Mouse (Mus musculus): ENCODE measurements around the gene Gm9936. TPM values are rescaled to one million over a fixed set of nuclear protein-coding genes. Genes with fewer than 3 reads are reported as not detected.
"Not testable (repeated sequence)": the region's sequence is repeated elsewhere in the genome, so short reads cannot be mapped to it uniquely, and the experiment has no call there.

Gm9936 gene
- polyA plus RNA-seq, 1 experiment from 2014 or later: 2.6 TPM

DNA sequence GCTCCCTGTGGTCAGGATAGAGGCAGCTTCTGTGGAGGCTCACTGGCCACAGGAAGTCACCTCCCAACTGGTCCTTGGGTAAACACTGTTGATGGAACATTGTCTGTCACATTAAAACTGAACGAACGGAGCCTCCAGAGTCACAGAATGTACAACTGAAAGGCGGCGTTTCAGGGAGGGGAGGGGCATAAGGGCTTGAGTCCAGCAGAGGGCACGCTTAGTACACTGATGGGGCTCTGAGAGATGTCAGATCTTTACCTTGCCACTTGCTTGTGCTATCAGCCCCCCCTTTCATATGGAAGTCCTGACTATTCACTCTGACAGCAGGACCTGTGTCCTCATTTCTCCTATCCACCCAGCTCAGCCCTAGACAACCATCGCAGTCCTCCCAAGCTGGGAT, 17.4 kb upstream of the Gm9936 start:
- Histone ChIP-seq H3K4me1 (replicated peaks) (peaks cover 4% of the 10 kb centered on the region; the same call in 1 of the 2 replicates), H3K9ac (no peak overlapping the region), H3K27ac (replicated peaks) (no peak overlapping the region), H3K36me3 (no peaks in the 10 kb centered on the region), H3K4me2 (no peak overlapping the region), H3K27me3 (no peaks in the 10 kb centered on the region), H3K9me3 (no peaks in the 10 kb centered on the region), H3K4me3 (no peak overlapping the region)
- WGBS: 46% methylated on average over 6 of the region's 6 CpGs
- no peak for ATAC-seq (ENCODE audit: low FRiP score, low read depth)

DNA sequence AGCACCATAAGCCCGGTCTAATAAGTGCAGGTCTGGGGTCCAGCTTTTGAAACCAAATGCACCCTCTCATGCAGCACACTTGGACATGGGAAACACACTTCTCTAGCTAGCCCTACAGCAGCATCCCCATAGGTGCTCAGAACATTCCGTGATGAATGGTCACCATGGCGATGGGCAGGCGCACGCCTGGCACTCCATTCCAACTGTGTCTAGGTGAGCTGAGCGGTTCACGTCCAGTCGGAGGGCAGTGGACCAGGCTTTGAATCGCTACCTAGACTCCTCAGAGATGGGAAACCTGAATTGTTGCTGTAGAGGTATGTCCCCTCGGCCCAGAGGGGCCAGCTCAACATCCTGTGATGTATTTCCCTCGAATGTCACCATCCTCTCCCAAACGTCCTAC, 6.8 kb upstream of the Gm9936 start:
- Histone ChIP-seq H3K4me2 (no peak overlapping the region), H3K27me3 (no peaks in the 10 kb centered on the region), H3K9ac (no peak overlapping the region), H3K9me3 (peaks cover 8% of the 10 kb centered on the region; the same call in 1 of the 2 replicates), H3K4me1 (replicated peaks) (no peaks in the 10 kb centered on the region), H3K36me3 (no peaks in the 10 kb centered on the region), H3K27ac (replicated peaks) (no peak overlapping the region), H3K4me3 (no peak overlapping the region)
- ATAC-seq (ENCODE audit: low FRiP score, low read depth): no peak
- WGBS: 86% methylated on average over 12 of the region's 12 CpGs

DNA sequence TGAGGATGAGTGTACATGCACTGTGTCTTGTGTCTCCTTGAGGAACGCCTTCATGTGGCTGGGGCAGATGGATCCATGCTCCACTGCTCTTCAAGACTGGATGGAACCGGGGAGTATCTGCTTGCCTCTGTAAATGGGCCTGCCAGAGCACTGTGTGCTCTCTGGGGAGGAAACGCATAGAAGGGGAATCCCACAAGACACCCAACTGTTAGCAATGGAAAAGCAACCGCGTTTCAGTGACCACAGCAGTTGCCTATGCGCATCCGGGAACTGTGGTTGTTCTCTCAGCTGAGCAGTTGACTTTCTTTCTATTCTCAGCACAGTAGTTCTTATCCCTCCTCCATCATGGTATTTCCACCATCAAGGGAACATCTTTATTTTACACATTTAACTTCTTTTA, 6.3 kb upstream of the Gm9936 start:
- H3K36me3 ChIP-seq: no peaks in the 10 kb centered on the region
- no peak overlapping the region for H3K9ac ChIP-seq
- no peak for ATAC-seq (ENCODE audit: low FRiP score, low read depth)
- WGBS: 78% methylated on average over 7 of the region's 7 CpGs
- H3K27me3 ChIP-seq: no peaks in the 10 kb centered on the region
- H3K4me2 ChIP-seq: no peak overlapping the region
- no peak overlapping the region for H3K27ac ChIP-seq (replicated peaks)
- H3K4me1 ChIP-seq (replicated peaks): no peaks in the 10 kb centered on the region
- peaks cover 8% of the 10 kb centered on the region; the same call in 1 of the 2 replicates for H3K9me3 ChIP-seq
- H3K4me3 ChIP-seq: no peak overlapping the region

GRCm38 (mm10) chr5:114861730-114862129, 3.2 kb upstream of the Gm9936 start:
- Histone ChIP-seq H3K27me3 (no peaks in the 10 kb centered on the region), H3K36me3 (no peaks in the 10 kb centered on the region), H3K4me1 (replicated peaks) (peaks cover 7% of the 10 kb centered on the region), H3K27ac (replicated peaks) (no peak overlapping the region), H3K9me3 (no peaks in the 10 kb centered on the region), H3K9ac (no peak overlapping the region), H3K4me3 (no peak overlapping the region), H3K4me2 (no peak overlapping the region)
- ATAC-seq (ENCODE audit: low FRiP score, low read depth): no peak
- WGBS: 71% methylated on average over 6 of the region's 6 CpGs

DNA sequence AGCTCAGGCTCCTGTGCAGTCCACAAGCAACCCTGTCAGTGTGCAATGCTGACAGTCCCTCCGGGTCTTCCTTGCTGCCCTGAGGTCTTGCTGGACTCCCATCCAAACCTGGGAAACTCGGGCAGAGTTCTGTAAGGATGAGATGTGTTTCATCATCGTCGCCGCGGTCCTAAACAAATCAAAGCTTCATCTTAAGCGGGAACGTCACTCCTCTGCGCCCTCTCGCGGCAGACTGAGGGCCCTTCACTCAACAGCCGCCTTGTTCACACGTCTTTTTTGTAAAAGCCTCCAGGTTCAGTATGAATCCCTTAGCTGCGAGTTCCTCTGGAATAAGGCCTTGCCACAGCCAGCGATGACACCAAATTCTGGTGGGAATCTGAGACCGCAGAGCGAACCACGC, 771 bp upstream of the Gm9936 start:
- peak overlapping the region; percentile 52; the same call in 1 of the 2 replicates for H3K27ac ChIP-seq (replicated peaks)
- no peaks in the 10 kb centered on the region for H3K27me3 ChIP-seq
- peak overlapping the region; percentile 33 for H3K4me3 ChIP-seq
- H3K9ac ChIP-seq: peak overlapping the region; percentile 39
- peak overlapping the region; percentile 57 for H3K4me2 ChIP-seq
- no peaks in the 10 kb centered on the region for H3K36me3 ChIP-seq
- 6% methylated on average over 18 of the region's 18 CpGs for WGBS
- peaks cover 7% of the 10 kb centered on the region for H3K4me1 ChIP-seq (replicated peaks)
- no peaks in the 10 kb centered on the region for H3K9me3 ChIP-seq
- ATAC-seq (ENCODE audit: low FRiP score, low read depth): 0 out of 2 replicates have a peak, but pooled peaks have one; percentile 38

GRCm38 (mm10) chr5:114853364-114853763, 5.1 kb downstream of the Gm9936 start, which contains the start of gene 4930519G04Rik:
Gene 4930519G04Rik (plus strand): TSS chr5:114853664.
- not testable (repeated sequence) for ATAC-seq (ENCODE audit: low FRiP score, low read depth); H3K27ac ChIP-seq (replicated peaks); H3K27me3 ChIP-seq; H3K36me3 ChIP-seq; H3K9me3 ChIP-seq; H3K9ac ChIP-seq; H3K4me3 ChIP-seq; H3K4me1 ChIP-seq (replicated peaks); H3K4me2 ChIP-seq
- WGBS: 90% methylated on average over 3 of the region's 5 CpGs

DNA sequence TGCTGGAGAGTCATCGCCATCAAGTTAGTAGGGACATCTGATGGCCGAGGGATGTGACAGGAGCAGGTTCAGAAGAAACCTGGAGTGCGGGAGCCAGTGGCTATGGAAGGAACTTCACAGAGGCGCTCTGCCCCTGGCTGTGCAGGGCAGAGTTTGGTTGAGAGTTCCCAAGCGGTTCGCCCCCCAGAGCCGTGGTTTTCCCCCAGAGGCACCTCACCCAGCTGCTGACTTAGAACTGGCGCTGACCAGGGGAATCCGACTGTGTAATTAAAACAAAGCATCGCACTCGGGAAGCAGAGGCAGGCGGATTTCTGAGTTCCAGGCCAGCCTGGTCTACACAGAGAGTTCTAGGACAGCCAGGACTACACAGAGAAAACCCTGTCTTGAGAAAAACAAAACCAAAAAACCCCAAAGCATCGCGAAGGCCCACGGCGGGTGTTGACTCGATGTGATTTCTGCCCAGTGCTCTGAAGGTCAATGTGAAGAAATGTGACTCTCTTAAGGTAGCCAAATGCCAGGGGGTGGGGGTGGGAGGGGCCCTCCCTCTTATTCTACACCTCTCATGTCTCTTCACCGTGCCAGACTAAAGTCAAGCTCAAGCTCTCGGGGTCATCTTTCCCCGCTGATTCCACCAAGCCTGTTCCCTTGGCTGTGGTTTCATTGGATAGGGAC, 6.8 kb downstream of the Gm9936 start:
- no peaks in the 10 kb centered on the region for H3K27me3 ChIP-seq
- H3K4me3 ChIP-seq: no peak overlapping the region
- H3K36me3 ChIP-seq: no peaks in the 10 kb centered on the region
- no peak overlapping the region for H3K27ac ChIP-seq (replicated peaks)
- no peaks in the 10 kb centered on the region for H3K9me3 ChIP-seq
- no peak overlapping the region for H3K9ac ChIP-seq
- H3K4me2 ChIP-seq: no peak overlapping the region
- H3K4me1 ChIP-seq (replicated peaks): no peaks in the 10 kb centered on the region
- ATAC-seq (ENCODE audit: low FRiP score, low read depth): no peak
- 85% methylated on average over 20 of the region's 20 CpGs for WGBS

DNA sequence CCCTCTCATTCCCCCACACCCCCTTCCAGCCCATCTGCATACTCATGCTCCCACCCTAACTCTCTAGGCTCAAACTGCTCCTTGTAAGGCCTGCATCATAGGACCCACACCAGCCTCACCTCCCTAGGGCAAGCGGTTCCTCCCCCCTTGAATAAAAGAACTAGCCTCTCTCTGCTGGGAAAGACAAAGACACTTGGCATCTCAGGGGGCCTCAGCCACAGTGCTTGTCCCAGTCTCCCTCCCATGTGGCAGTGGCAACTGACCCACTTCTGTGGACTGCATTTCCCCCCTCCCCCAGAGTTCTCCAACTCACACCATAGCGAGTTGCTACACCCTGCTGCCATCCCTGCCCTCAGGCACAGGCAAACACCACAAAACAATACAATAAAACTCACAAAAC, 14.1 kb downstream of the Gm9936 start:
- H3K27ac ChIP-seq (replicated peaks); H3K9me3 ChIP-seq; ATAC-seq (ENCODE audit: low FRiP score, low read depth); H3K36me3 ChIP-seq; H3K27me3 ChIP-seq; H3K9ac ChIP-seq; H3K4me3 ChIP-seq; H3K4me2 ChIP-seq; H3K4me1 ChIP-seq (replicated peaks): not testable (repeated sequence)
- WGBS: 70% methylated on average over 2 of the region's 2 CpGs

DNA sequence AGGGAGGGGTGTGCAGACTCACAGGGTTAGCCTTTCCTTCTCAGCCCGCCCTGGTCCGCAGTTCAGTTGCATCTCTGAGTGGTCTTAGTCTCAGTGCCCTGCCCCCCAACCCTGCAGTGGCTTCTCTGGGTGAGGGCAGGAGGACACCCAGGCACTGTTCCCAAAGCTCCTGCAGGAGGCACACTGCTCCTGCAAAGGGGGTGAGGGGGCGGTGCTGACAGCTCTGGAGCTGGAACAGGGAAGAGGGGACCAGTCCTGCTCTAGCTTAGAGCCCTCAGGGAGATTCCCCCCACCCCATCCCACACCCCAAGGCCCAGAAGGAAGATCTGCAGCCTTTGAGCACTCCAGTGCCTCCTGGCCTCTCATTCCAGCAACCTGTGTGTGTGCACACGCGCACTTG, 15.8 kb downstream of the Gm9936 start:
- no peaks in the 10 kb centered on the region for H3K27me3 ChIP-seq
- ATAC-seq (ENCODE audit: low FRiP score, low read depth): no peak
- no peak overlapping the region for H3K4me3 ChIP-seq
- no peaks in the 10 kb centered on the region for H3K9me3 ChIP-seq
- H3K4me1 ChIP-seq (replicated peaks): peaks cover 7% of the 10 kb centered on the region
- H3K4me2 ChIP-seq: no peak overlapping the region
- H3K27ac ChIP-seq (replicated peaks): no peak overlapping the region
- H3K36me3 ChIP-seq: no peaks in the 10 kb centered on the region
- WGBS: 57% methylated on average over 5 of the region's 5 CpGs
- H3K9ac ChIP-seq: no peak overlapping the region

- H3K4me3 ChIP-seq; H3K9ac ChIP-seq; H3K4me2 ChIP-seq; H3K9me3 ChIP-seq; H3K27ac ChIP-seq (replicated peaks); ATAC-seq (ENCODE audit: low FRiP score, low read depth); H3K36me3 ChIP-seq; H3K27me3 ChIP-seq; H3K4me1 ChIP-seq (replicated peaks): not testable (repeated sequence)
- 41% methylated on average over 3 of the region's 3 CpGs for WGBS
These were observed 16.3 kb downstream of the Gm9936 start for GRCm38 (mm10) chr5:114842155-114842554.

DNA sequence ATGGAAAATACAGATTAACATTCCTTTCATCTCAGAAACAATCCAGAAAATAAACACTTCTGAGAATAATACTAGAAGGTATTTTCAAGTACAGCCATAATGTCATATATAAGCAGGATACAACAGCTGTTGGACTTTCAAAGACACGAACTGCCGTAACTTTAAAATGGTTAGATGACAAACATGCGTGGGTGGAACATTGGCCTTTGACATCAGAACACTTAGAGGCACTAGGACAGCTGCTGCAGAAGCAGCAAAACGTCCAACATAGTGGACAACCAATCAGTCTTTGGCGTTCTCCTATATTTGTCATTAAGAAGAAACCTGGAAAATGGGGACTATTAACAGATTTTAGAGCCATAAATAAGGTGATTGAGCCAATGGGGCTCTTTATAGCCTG, 18.0 kb downstream of the Gm9936 start:
- not testable (repeated sequence) for H3K27ac ChIP-seq (replicated peaks); ATAC-seq (ENCODE audit: low FRiP score, low read depth); H3K9ac ChIP-seq; H3K4me1 ChIP-seq (replicated peaks); H3K9me3 ChIP-seq; H3K36me3 ChIP-seq; H3K4me2 ChIP-seq; H3K27me3 ChIP-seq; H3K4me3 ChIP-seq
- 75% methylated on average over 5 of the region's 5 CpGs for WGBS

DNA sequence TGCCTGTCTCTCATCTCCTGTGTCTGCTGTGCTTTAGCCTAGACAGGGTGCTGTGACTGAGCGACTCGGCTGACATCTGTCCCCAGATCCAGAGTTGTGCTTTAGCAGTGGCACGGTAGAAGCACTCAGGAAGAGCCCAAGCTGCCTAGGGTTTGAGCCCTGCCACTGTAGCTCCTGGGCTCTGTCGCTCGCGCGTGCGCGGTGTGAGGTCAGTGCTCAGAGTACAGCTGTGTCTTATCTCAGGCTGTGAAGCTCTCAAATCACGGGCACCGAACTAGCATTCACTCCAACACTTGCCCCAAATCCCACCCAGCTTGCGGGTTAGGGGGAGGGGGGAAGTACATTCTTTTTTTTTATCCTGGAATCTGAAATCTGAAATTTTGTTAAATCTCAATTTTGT, 21.6 kb downstream of the Gm9936 start:
- H3K4me1 ChIP-seq (replicated peaks): no peaks in the 10 kb centered on the region
- H3K9ac ChIP-seq: no peak overlapping the region
- ATAC-seq (ENCODE audit: low FRiP score, low read depth): no peak
- H3K9me3 ChIP-seq: no peaks in the 10 kb centered on the region
- H3K27ac ChIP-seq (replicated peaks): no peak overlapping the region
- no peaks in the 10 kb centered on the region for H3K27me3 ChIP-seq
- WGBS: 69% methylated on average over 12 of the region's 12 CpGs
- no peak overlapping the region for H3K4me2 ChIP-seq
- H3K36me3 ChIP-seq: no peaks in the 10 kb centered on the region
- H3K4me3 ChIP-seq: no peak overlapping the region

- H3K27ac ChIP-seq (replicated peaks): no peak overlapping the region
- H3K27me3 ChIP-seq: no peaks in the 10 kb centered on the region
- H3K4me3 ChIP-seq: no peak overlapping the region
- 62% methylated on average over 3 of the region's 3 CpGs for WGBS
- no peaks in the 10 kb centered on the region for H3K36me3 ChIP-seq
- H3K9ac ChIP-seq: no peak overlapping the region
- no peaks in the 10 kb centered on the region for H3K9me3 ChIP-seq
- ATAC-seq (ENCODE audit: low FRiP score, low read depth): no peak
- H3K4me1 ChIP-seq (replicated peaks): peaks cover 7% of the 10 kb centered on the region; the same call in 1 of the 2 replicates
- no peak overlapping the region for H3K4me2 ChIP-seq
These were observed 28.7 kb downstream of the Gm9936 start for GRCm38 (mm10) chr5:114829740-114830139.
